In genomic region chr3:90582156-90582555, GRCm38 (mm10) we compare ENCODE assay signal across 14 mouse cellular contexts. TPM values are rescaled to one million over a fixed set of nuclear protein-coding genes. Genes with fewer than 3 reads are reported as not detected.
DNase-seq lines count a peak whose midpoint lies in the region; ATAC-seq and TF ChIP-seq lines count a peak whose summit lies in the region.
"Had no signal": no experiment of that assay in that cellular context is flagged by ENCODE, and none has a peak within 500 bp of the region (broad histone marks: within the 10 kb centered on the region; RNA-seq: fewer than 3 reads in every experiment).

No protein-coding gene starts in this region.

- no peak for DNase-seq in kidney, postnatal 0 days (ENCODE audit: low spot score)
- DNase-seq in thymus, postnatal 0 days (ENCODE audit: low spot score), result peak; percentile 22
- no peak for DNase-seq in thymus, adult 18-20 months
- DNase-seq in NIH3T3 (ENCODE audit: low read depth), result peak; percentile 44
- peak; percentile 53 for DNase-seq in thymus, postnatal 4 days
- DNase-seq in urinary bladder, adult 18-20 months (ENCODE audit: low spot score in 2 of 2), result no peak
- DNase-seq: lung, adult 2 months; right cerebral cortex, postnatal 14 days had no signal

- H3K27ac ChIP-seq in kidney, postnatal 0 days, result no peak overlapping the region
- no peak overlapping the region for H3K27ac ChIP-seq in kidney, embryonic 14.5 days (ENCODE audit: low read depth, low read length)
- H3K27ac ChIP-seq: hindbrain, embryonic 13.5 days; midbrain, embryonic 12.5 days; neural tube, embryonic 13.5 days had no signal

- H3K27me3 ChIP-seq in kidney, postnatal 0 days (ENCODE audit: insufficient read depth, low read length), result no peaks in the 10 kb centered on the region
- no peaks in the 10 kb centered on the region for H3K27me3 ChIP-seq in kidney, embryonic 14.5 days (ENCODE audit: control insufficient read depth, insufficient read depth, low read length)
- H3K27me3 ChIP-seq: hindbrain, embryonic 13.5 days; midbrain, embryonic 12.5 days; neural tube, embryonic 13.5 days had no signal

- no peak overlapping the region for H3K4me2 ChIP-seq in kidney, postnatal 0 days (ENCODE audit: low read length)
- H3K4me2 ChIP-seq in kidney, embryonic 14.5 days (replicated peaks; ENCODE audit: low read depth, low read length), result no peak overlapping the region
- H3K4me2 ChIP-seq: hindbrain, embryonic 13.5 days; midbrain, embryonic 12.5 days; neural tube, embryonic 13.5 days had no signal

- no peaks in the 10 kb centered on the region for H3K36me3 ChIP-seq in kidney, postnatal 0 days (ENCODE audit: insufficient read depth, low read length)
- H3K36me3 ChIP-seq in kidney, embryonic 14.5 days (ENCODE audit: control insufficient read depth, insufficient read depth, low read length), result no peaks in the 10 kb centered on the region
- H3K36me3 ChIP-seq: hindbrain, embryonic 13.5 days; midbrain, embryonic 12.5 days; neural tube, embryonic 13.5 days had no signal

- no peak for ATAC-seq in kidney, postnatal 0 days (replicated peaks; ENCODE audit: low FRiP score, low read depth)
- ATAC-seq in kidney, embryonic 14.5 days (ENCODE audit: low FRiP score, low TSS enrichment), result no peak

- H3K4me1 ChIP-seq in kidney, postnatal 0 days (replicated peaks; ENCODE audit: insufficient read depth, low read length), result no peaks in the 10 kb centered on the region
- H3K4me1 ChIP-seq in kidney, embryonic 14.5 days (ENCODE audit: control insufficient read depth, insufficient read depth, low read length), result no peaks in the 10 kb centered on the region
- H3K4me1 ChIP-seq: hindbrain, embryonic 13.5 days; midbrain, embryonic 12.5 days; neural tube, embryonic 13.5 days had no signal

- H3K9ac ChIP-seq in kidney, postnatal 0 days (ENCODE audit: low read depth, low read length), result no peak overlapping the region
- no peak overlapping the region for H3K9ac ChIP-seq in kidney, embryonic 14.5 days (ENCODE audit: low read depth, low read length)
- H3K9ac ChIP-seq: hindbrain, embryonic 13.5 days; midbrain, embryonic 12.5 days; neural tube, embryonic 13.5 days had no signal

- peak; percentile 52 for TF ChIP-seq CTCF in kidney, postnatal 0 days (IDR thresholded peaks at IDR 0.05; ENCODE audit: low read depth)

- H3K9me3 ChIP-seq in kidney, postnatal 0 days (replicated peaks; ENCODE audit: low read length), result no peaks in the 10 kb centered on the region
- H3K9me3 ChIP-seq in kidney, embryonic 14.5 days (ENCODE audit: control insufficient read depth, low read length), result no peaks in the 10 kb centered on the region
- H3K9me3 ChIP-seq: hindbrain, embryonic 13.5 days; midbrain, embryonic 12.5 days; neural tube, embryonic 13.5 days had no signal

- 100% methylated on average over 1 of the region's 1 CpGs for WGBS in kidney, postnatal 0 days
- 89% methylated on average over 1 of the region's 1 CpGs for WGBS in kidney, embryonic 14.5 days

- H3K4me3 ChIP-seq in kidney, postnatal 0 days (replicated peaks; ENCODE audit: low read depth, low read length), result no peak overlapping the region
- H3K4me3 ChIP-seq in kidney, embryonic 14.5 days (ENCODE audit: low read length), result no peak overlapping the region
- H3K4me3 ChIP-seq: hindbrain, embryonic 13.5 days; midbrain, embryonic 12.5 days; neural tube, embryonic 13.5 days had no signal

RNA-seq across cellular contexts. Expression of gene S100a2, which starts 7.9 kb away (rescaled TPM):
- polyA plus RNA-seq in kidney, postnatal 0 days (2015; fragmentation: Nextera tagmentation; extraction: Ambion mirVana), result not detected in 2 replicates
- not detected in 2 replicates for polyA plus RNA-seq in kidney, embryonic 14.5 days (2014; fragmentation: Nextera tagmentation; extraction: Ambion mirVana)
- polyA plus RNA-seq in thymus, postnatal 0 days (2015; fragmentation: Nextera tagmentation; extraction: Ambion mirVana), result 1.2 and 1.5 TPM in 2 replicates
- polyA plus RNA-seq: embryonic facial prominence, embryonic 14.5 days; frontal cortex, adult 2 months; hindbrain, embryonic 13.5 days; lung, adult 2 months; midbrain, embryonic 12.5 days; neural tube, embryonic 13.5 days had no signal

RNA-seq across cellular contexts. Expression of gene Gm42674, which starts 19.5 kb away (rescaled TPM):
- not detected in 2 replicates for polyA plus RNA-seq in kidney, postnatal 0 days (2015; fragmentation: Nextera tagmentation; extraction: Ambion mirVana)
- not detected in 2 replicates for polyA plus RNA-seq in kidney, embryonic 14.5 days (2014; fragmentation: Nextera tagmentation; extraction: Ambion mirVana)
- not detected in 2 replicates for polyA plus RNA-seq in thymus, postnatal 0 days (2015; fragmentation: Nextera tagmentation; extraction: Ambion mirVana)
- polyA plus RNA-seq: embryonic facial prominence, embryonic 14.5 days; frontal cortex, adult 2 months; hindbrain, embryonic 13.5 days; lung, adult 2 months; midbrain, embryonic 12.5 days; neural tube, embryonic 13.5 days had no signal

RNA-seq across cellular contexts. Expression of gene S100a4, which starts 21.4 kb away (rescaled TPM):
- polyA plus RNA-seq in kidney, postnatal 0 days (2015; fragmentation: Nextera tagmentation; extraction: Ambion mirVana), result 11.5 and 18.3 TPM in 2 replicates
- 2.7 and 3.9 TPM in 2 replicates for polyA plus RNA-seq in kidney, embryonic 14.5 days (2014; fragmentation: Nextera tagmentation; extraction: Ambion mirVana)
- polyA plus RNA-seq in thymus, postnatal 0 days (2015; fragmentation: Nextera tagmentation; extraction: Ambion mirVana), result 88.5 and 88.9 TPM in 2 replicates
- polyA plus RNA-seq: neural tube, embryonic 13.5 days had no signal

RNA-seq across cellular contexts. Expression of gene S100a3, which starts 21.8 kb away (rescaled TPM):
- 0.15 and 0.16 TPM in 2 replicates for polyA plus RNA-seq in kidney, postnatal 0 days (2015; fragmentation: Nextera tagmentation; extraction: Ambion mirVana)
- 0.06 TPM in 1 of 2 replicates, not detected in the other for polyA plus RNA-seq in kidney, embryonic 14.5 days (2014; fragmentation: Nextera tagmentation; extraction: Ambion mirVana)
- 9.9 and 11.5 TPM in 2 replicates for polyA plus RNA-seq in thymus, postnatal 0 days (2015; fragmentation: Nextera tagmentation; extraction: Ambion mirVana)
- polyA plus RNA-seq: midbrain, embryonic 12.5 days had no signal

RNA-seq across cellular contexts. Expression of gene S100a5, which starts 26.2 kb away (rescaled TPM):
- 0.77 and 1.4 TPM in 2 replicates for polyA plus RNA-seq in kidney, postnatal 0 days (2015; fragmentation: Nextera tagmentation; extraction: Ambion mirVana)
- 0.56 TPM in 1 of 2 replicates, not detected in the other for polyA plus RNA-seq in kidney, embryonic 14.5 days (2014; fragmentation: Nextera tagmentation; extraction: Ambion mirVana)
- 0.51 and 1.2 TPM in 2 replicates for polyA plus RNA-seq in thymus, postnatal 0 days (2015; fragmentation: Nextera tagmentation; extraction: Ambion mirVana)
- polyA plus RNA-seq: hindbrain, embryonic 13.5 days; lung, adult 2 months; midbrain, embryonic 12.5 days; neural tube, embryonic 13.5 days had no signal

Comparison
In these comparisons a context has a peak if more than half of its experiments do, and no peak if none do; other contexts are left out.
1. DNase-seq: peak in thymus, postnatal 0 days (single experiment), NIH3T3 (single experiment) and thymus, postnatal 4 days (single experiment); none in kidney, postnatal 0 days (single experiment), thymus, adult 18-20 months (0 of 2) and urinary bladder, adult 18-20 months (0 of 2).